Mouse (Mus musculus) megakaryocyte, embryonic 14.5 days (primary cell): ENCODE data around the gene Gm20817. TPM values are rescaled to one million over a fixed set of nuclear protein-coding genes. Genes with fewer than 3 reads are reported as not detected.
"Not testable (repeated sequence)": the region's sequence is repeated elsewhere in the genome, so short reads cannot be mapped to it uniquely, and the experiment has no call there.

ENCODE experiments used
- H3K27me3 ChIP-seq: replicated peaks from 2 replicates; pipeline ENCODE3; 2012; ENCODE audit warnings: inconsistent platforms
- H3K36me3 ChIP-seq: replicated peaks from 2 replicates; pipeline ENCODE3; 2012; ENCODE audit warnings: low read length, inconsistent platforms, mixed read lengths
- H3K4me1 ChIP-seq: 2 replicates; pipeline ENCODE4 v1.6.1; 2012; ENCODE audit warnings: inconsistent platforms
- H3K4me3 ChIP-seq: replicated peaks from 2 replicates; pipeline ENCODE3; 2012; ENCODE audit warnings: moderate library complexity, mild to moderate bottlenecking, inconsistent platforms
- H3K9me3 ChIP-seq: 2 replicates; pipeline ENCODE4 v1.6.1; 2012; ENCODE audit warnings: inconsistent platforms
- polyA plus RNA-seq: library from polyadenylated mRNA; stranded (reverse); fragments of >175 nt; gene quantifications from 2 replicates; pipeline ENCODE4 v1.2.3, GENCODE M21; 2012; ENCODE audit warnings: low replicate concordance; ENCODE audit not compliant: insufficient read depth

Gene Gm20817
- not detected in 2 replicates for polyA plus RNA-seq

DNA sequence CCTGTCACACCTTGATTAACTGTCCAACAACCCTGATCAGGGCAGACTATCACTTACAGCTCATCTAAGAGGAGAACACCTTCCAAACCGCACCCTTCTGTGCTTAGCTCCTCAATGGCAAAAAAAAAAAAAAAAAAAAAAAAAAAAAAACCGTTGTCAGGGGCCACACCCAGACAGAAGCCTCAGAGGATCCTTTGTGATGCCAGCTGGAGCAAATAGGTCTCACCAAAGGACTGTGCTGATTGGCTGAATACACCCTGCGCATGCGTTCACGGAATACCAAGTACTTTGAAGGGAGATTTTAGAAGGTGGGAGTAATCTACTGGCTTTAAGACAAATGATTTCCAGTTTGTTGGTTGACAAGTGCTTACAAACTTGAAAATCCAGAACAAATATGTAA is at the start of gene Gm20817:
TSS of gene Gm20817 (minus strand) at position 101 of the 400 bp plus-strand sequence.
- H3K36me3 ChIP-seq, H3K9me3 ChIP-seq, H3K4me3 ChIP-seq, H3K27me3 ChIP-seq, H3K4me1 ChIP-seq: not testable (repeated sequence)
